Mouse (Mus musculus): ENCODE measurements around the gene Zfp983. TPM values are rescaled to one million over a fixed set of nuclear protein-coding genes. Genes with fewer than 3 reads are reported as not detected.

Gene Zfp983
- total RNA-seq (2023) = 1 to 10 TPM; 7.3 to 9.6 TPM

GRCm38 (mm10) chr17:21650364-21650907 is at the start of gene Zfp983:
Gene Zfp983, plus strand, starts transcription at chr17:21650624.

GRCm38 (mm10) chr17:21691560-21691959 is 41.1 kb downstream of the Zfp983 start, which contains the start of gene Gm10226:
Gene Gm10226, plus strand, starts transcription at chr17:21691860.

GRCm38 (mm10) chr17:21707343-21707996 is 57.0 kb downstream of the Zfp983 start, which contains the start of gene Zfp760:
Gene Zfp760, plus strand, starts transcription at chr17:21707741.

Other genes starting within 250 kb of the Zfp983 start
- 1 to 10 TPM; 1.6 TPM for gene Zfp54, start 227.4 kb upstream of the Zfp983 start, total RNA-seq (2023)
- gene Zfp51, start 200.2 kb upstream of the Zfp983 start, total RNA-seq (2023) = 1 to 10 TPM; 5.4 to 6.7 TPM
- gene Zfp53, start 161.6 kb upstream of the Zfp983 start, total RNA-seq (2023) = 10 to 100 TPM; 12.2 to 14.5 TPM
- gene Zfp52, start 115.1 kb upstream of the Zfp983 start, total RNA-seq (2023) = 10 to 100 TPM; 15.1 to 18.7 TPM
- gene Zfp948, start 83.6 kb upstream of the Zfp983 start, total RNA-seq (2023) = 1 to 10 TPM; 3.1 to 3.9 TPM
- 1 to 10 TPM; 3.2 to 7.8 TPM for gene Gm10226, start 41.2 kb downstream of the Zfp983 start, total RNA-seq (2023)
- gene Zfp760, start 57.1 kb downstream of the Zfp983 start, total RNA-seq (2023) = 1 to 10 TPM; 3.3 to 3.7 TPM
- gene Zfp229, start 80.2 kb downstream of the Zfp983 start, total RNA-seq (2023) = 1 to 10 TPM; 2.1 to 5.3 TPM
- under 1 TPM in 1 of 2 experiments, not detected in 1; 0.34 TPM for gene Zfp820, start 195.1 kb downstream of the Zfp983 start, total RNA-seq (2023)